Mouse (Mus musculus) neural tube, embryonic 12.5 days (tissue): Measurements from ENCODE around the gene Arhgef33. TPM values are rescaled to one million over a fixed set of nuclear protein-coding genes. Genes with fewer than 3 reads are reported as not detected.
A peak's percentile ranks its signal among the peaks of the same experiment; 100 is the strongest.
"Not testable (repeated sequence)": the region's sequence is repeated elsewhere in the genome, so short reads cannot be mapped to it uniquely, and the experiment has no call there.

Source experiments
- ATAC-seq: fragments of 200-750 bp; cut with Nextera tagmentation; 2 replicates; pipeline ENCODE4 v1.8.0; 2017; ENCODE audit warnings: low read depth, mild to moderate bottlenecking, moderate TSS enrichment, moderate library complexity; ENCODE audit not compliant: low FRiP score
- H3K27ac ChIP-seq: fragments of 300-500 bp; sonication (generic); 2 replicates; pipeline ENCODE4 v1.5.1; 2016
- H3K27me3 ChIP-seq: fragments of 300-500 bp; sonication (generic); replicated peaks from 2 replicates; pipeline ENCODE4 v1.6.1; 2016; ENCODE audit warnings: mild to moderate bottlenecking
- H3K36me3 ChIP-seq: fragments of 300-500 bp; sonication (generic); 2 replicates; pipeline ENCODE4 v1.6.1; 2016; ENCODE audit warnings: mild to moderate bottlenecking
- H3K4me1 ChIP-seq: fragments of 300-500 bp; sonication (generic); 2 replicates; pipeline ENCODE4 v1.6.1; 2016
- H3K4me2 ChIP-seq: fragments of 300-500 bp; sonication (generic); replicated peaks from 2 replicates; pipeline ENCODE4 v1.6.1; 2016; ENCODE audit warnings: mild to moderate bottlenecking
- H3K4me3 ChIP-seq: fragments of 300-500 bp; sonication (generic); 2 replicates; pipeline ENCODE4 v1.5.1; 2016
- H3K9ac ChIP-seq: fragments of 300-500 bp; sonication (generic); 2 replicates; pipeline ENCODE4 v1.6.1; 2016; ENCODE audit warnings: mild to moderate bottlenecking
- H3K9me3 ChIP-seq: fragments of 300-500 bp; sonication (generic); 2 replicates; pipeline ENCODE4 v1.6.1; 2016; ENCODE audit warnings: mild to moderate bottlenecking
- WGBS: fragments of 180-500 bp; shearing (Covaris S2); methylation state at CpG from one replicate; pipeline ENCODE4 v1.1.7; 2016; 5-methylcytosine and 5-hydroxymethylcytosine counted together
- polyA plus RNA-seq: library from polyadenylated mRNA; unstranded; fragments of >200 nt; fragmentation: Nextera tagmentation; extraction: Ambion mirVana; gene quantifications from 2 replicates; pipeline ENCODE4 v1.2.1, GENCODE M21; 2016

The Arhgef33 gene
- polyA plus RNA-seq, 1 experiment from 2014 or later: 2.0 TPM

DNA sequence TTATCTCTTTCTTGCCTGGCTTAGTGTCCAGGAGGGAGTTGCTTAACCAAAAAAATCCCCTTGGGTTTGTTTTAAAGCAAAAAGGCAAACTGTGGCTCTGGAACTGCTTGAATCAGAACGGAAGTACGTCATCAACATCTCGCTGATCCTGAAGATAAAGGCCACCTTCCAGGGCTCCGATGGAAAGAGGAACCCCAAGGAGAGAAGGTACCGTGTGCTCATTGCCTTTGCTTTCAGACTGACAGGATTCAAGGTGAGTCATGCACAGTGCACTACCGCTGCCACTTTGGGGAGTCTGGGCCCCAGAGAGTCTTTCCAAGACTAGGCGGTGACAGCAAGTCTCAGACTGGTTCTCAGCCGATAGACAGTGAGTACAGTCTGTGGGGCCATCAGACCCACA, 53.0 kb downstream of the Arhgef33 start:
- ATAC-seq: no peak
- H3K9me3 ChIP-seq: no peaks in the 10 kb centered on the region
- H3K4me3 ChIP-seq: no peak overlapping the region
- H3K4me2 ChIP-seq: no peak overlapping the region
- H3K9ac ChIP-seq: no peak overlapping the region
- H3K4me1 ChIP-seq: no peaks in the 10 kb centered on the region
- H3K36me3 ChIP-seq: no peaks in the 10 kb centered on the region
- no peaks in the 10 kb centered on the region for H3K27me3 ChIP-seq
- WGBS: 92% methylated on average over 8 of the region's 8 CpGs
- no peak overlapping the region for H3K27ac ChIP-seq

- no peak overlapping the region for H3K27ac ChIP-seq
- 90% methylated on average over 5 of the region's 5 CpGs for WGBS
- no peaks in the 10 kb centered on the region for H3K4me1 ChIP-seq
- H3K9ac ChIP-seq: no peak overlapping the region
- no peaks in the 10 kb centered on the region for H3K9me3 ChIP-seq
- no peaks in the 10 kb centered on the region for H3K36me3 ChIP-seq
- ATAC-seq: no peak
- H3K27me3 ChIP-seq: no peaks in the 10 kb centered on the region
- no peak overlapping the region for H3K4me2 ChIP-seq
- H3K4me3 ChIP-seq: no peak overlapping the region
These were observed 60.1 kb downstream of the Arhgef33 start for GRCm38 (mm10) chr17:80367276-80367675.

DNA sequence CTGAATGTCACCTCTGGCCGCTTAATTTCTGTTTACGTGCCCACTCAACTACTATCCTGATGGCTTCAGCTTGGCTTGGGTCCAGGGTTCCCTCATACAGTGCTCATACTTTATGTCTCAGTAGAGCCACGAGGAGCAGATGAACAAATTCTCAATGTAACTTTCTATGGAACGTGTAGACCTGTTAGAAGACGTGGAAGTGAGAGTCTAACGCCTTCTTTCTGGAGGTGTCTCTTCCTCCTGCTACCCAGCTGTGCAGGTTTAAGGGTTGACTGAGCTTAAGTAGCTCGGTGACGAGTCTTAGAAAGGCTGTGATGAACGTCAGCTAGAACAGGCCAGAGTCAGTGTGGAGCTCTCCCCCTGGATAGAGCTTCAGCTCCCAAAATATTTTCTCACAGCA, 61.4 kb downstream of the Arhgef33 start:
- Histone ChIP-seq H3K4me1 (0 out of 2 replicates have a peak, but pooled peaks cover 6% of the 10 kb centered on the region), H3K27ac (no peak overlapping the region), H3K4me2 (no peak overlapping the region), H3K4me3 (no peak overlapping the region), H3K27me3 (no peaks in the 10 kb centered on the region), H3K9ac (no peak overlapping the region), H3K9me3 (no peaks in the 10 kb centered on the region), H3K36me3 (no peaks in the 10 kb centered on the region)
- WGBS: 82% methylated on average over 9 of the region's 9 CpGs
- ATAC-seq: no peak

DNA sequence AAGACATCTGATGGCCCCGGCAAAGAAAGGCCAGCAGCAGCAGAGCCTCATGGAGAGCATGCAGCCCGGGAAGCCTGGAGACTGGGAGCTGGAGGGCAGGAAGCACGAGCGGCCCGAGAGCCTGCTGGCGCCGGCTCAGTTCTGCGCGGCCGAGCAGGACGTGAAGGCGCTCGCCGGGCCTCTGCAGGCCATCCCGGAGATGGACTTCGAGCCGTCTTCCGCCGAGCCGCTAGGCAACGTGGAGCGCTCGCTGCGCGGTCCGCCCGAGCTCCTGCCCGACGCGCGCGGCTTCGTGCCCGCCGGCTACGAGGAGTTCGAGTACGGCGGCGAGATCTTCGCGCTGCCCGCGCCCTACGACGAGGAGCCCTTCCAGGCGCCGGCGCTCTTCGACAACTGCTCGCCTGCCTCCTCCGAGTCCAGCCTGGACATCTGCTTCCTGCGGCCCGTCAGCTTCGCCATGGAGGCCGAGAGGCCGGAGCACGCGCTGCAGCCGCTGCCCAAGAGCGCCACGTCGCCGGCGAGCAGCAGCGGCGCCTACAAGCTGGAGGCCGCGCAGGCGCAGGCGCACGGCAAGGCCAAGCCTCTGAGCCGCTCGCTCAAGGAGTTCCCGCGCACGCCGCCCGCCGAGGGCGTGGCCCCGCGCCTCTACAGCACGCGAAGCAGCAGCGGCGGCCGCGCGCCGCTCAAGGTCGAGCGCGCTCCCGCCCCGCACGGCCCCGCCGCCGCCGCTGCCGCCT, 66.0 kb downstream of the Arhgef33 start, which contains the start of gene Gm10190:
TSS of gene Gm10190 (minus strand) at position 553 of the 737 bp plus-strand sequence.
- Histone ChIP-seq H3K4me1 (peaks cover 10% of the 10 kb centered on the region; the same call in 1 of the 2 replicates), H3K9me3 (no peaks in the 10 kb centered on the region), H3K9ac (peak within 1 kb of the TSS; percentile 72), H3K4me3 (peak within 1 kb of the TSS; percentile 47), H3K4me2 (peak within 1 kb of the TSS; percentile 89), H3K36me3 (no peaks in the 10 kb centered on the region), H3K27me3 (no peaks in the 10 kb centered on the region; the same call in 1 of the 2 replicates), H3K27ac (peak within 1 kb of the TSS; percentile 37; the same call in 1 of the 2 replicates)
- WGBS: 4% methylated on average over 102 of the region's 102 CpGs
- ATAC-seq: peak; percentile 99

GRCm38 (mm10) chr17:80373726-80374096, 66.5 kb downstream of the Arhgef33 start:
- Histone ChIP-seq H3K36me3 (no peaks in the 10 kb centered on the region), H3K4me2 (peak overlapping the region; percentile 89), H3K27me3 (no peaks in the 10 kb centered on the region; the same call in 1 of the 2 replicates), H3K9ac (peak overlapping the region; percentile 72), H3K27ac (peak overlapping the region; percentile 37; the same call in 1 of the 2 replicates), H3K9me3 (no peaks in the 10 kb centered on the region), H3K4me3 (peak overlapping the region; percentile 47), H3K4me1 (peaks cover 10% of the 10 kb centered on the region; the same call in 1 of the 2 replicates)
- 19% methylated on average over 29 of the region's 29 CpGs for WGBS
- peak; percentile 85 for ATAC-seq

DNA sequence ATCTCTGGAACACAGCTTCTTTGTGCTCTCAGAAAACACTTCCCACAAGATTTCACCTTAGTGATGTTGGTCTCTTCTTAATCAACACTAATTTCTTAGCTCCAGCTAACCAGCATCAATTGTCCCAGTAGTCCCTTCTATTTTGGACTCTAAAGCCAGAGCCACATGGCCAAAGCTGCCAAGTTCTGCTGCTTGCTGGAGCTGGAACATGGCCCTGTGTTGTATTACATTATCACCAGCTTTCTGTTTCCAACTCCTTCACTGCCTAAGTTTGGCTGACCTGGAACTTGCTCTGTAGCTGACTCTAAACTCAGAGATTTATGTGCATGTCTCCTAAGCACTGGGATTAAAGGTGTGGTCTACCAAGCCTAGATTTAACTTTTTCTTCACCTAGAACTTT, 71.2 kb downstream of the Arhgef33 start:
- not testable (repeated sequence) for H3K27ac ChIP-seq, H3K4me2 ChIP-seq, H3K9ac ChIP-seq, H3K27me3 ChIP-seq, H3K9me3 ChIP-seq, ATAC-seq, H3K36me3 ChIP-seq, H3K4me3 ChIP-seq, H3K4me1 ChIP-seq

- Histone ChIP-seq H3K9me3 (no peaks in the 10 kb centered on the region), H3K27me3 (no peaks in the 10 kb centered on the region), H3K4me2 (no peak overlapping the region), H3K4me1 (no peaks in the 10 kb centered on the region), H3K4me3 (no peak overlapping the region), H3K27ac (no peak overlapping the region), H3K9ac (no peak overlapping the region), H3K36me3 (no peaks in the 10 kb centered on the region)
- ATAC-seq: no peak
- WGBS: 73% methylated on average over 1 of the region's 1 CpGs
These were observed 78.5 kb downstream of the Arhgef33 start for GRCm38 (mm10) chr17:80385671-80386070.

DNA sequence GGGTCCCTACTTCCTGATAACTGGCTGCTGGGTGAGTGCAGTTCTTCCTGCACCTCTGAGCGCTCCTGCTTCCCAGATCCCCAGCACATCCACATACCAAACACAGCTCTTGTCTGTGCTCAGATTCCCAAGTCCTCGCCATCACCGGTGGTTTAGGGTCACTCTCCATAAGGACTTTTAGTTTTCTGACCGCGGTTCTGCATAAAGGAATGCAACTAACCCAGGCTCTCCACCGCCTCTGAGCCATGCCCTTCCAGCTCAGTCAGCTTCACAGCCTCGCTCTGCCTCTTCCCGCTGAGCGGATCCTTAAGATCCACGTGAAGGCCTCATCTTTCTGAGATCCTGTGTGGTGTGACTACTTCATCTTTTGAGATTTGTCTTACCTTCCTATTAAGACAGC, 82.8 kb downstream of the Arhgef33 start:
- ATAC-seq: no peak
- H3K4me1 ChIP-seq: no peaks in the 10 kb centered on the region
- H3K27me3 ChIP-seq: no peaks in the 10 kb centered on the region
- 73% methylated on average over 10 of the region's 10 CpGs for WGBS
- no peak overlapping the region for H3K27ac ChIP-seq
- H3K4me2 ChIP-seq: no peak overlapping the region
- no peak overlapping the region for H3K4me3 ChIP-seq
- H3K36me3 ChIP-seq: no peaks in the 10 kb centered on the region
- no peak overlapping the region for H3K9ac ChIP-seq
- no peaks in the 10 kb centered on the region for H3K9me3 ChIP-seq

- no peaks in the 10 kb centered on the region for H3K9me3 ChIP-seq
- peak overlapping the region; percentile 31 for H3K4me3 ChIP-seq
- ATAC-seq: peak; percentile 86
- peak overlapping the region; percentile 60 for H3K4me2 ChIP-seq
- H3K27me3 ChIP-seq: no peaks in the 10 kb centered on the region
- H3K9ac ChIP-seq: no peak overlapping the region
- 18% methylated on average over 17 of the region's 17 CpGs for WGBS
- no peak overlapping the region for H3K27ac ChIP-seq
- no peaks in the 10 kb centered on the region for H3K36me3 ChIP-seq
- no peaks in the 10 kb centered on the region for H3K4me1 ChIP-seq
These were observed 84.5 kb downstream of the Arhgef33 start for GRCm38 (mm10) chr17:80391423-80392403.

DNA sequence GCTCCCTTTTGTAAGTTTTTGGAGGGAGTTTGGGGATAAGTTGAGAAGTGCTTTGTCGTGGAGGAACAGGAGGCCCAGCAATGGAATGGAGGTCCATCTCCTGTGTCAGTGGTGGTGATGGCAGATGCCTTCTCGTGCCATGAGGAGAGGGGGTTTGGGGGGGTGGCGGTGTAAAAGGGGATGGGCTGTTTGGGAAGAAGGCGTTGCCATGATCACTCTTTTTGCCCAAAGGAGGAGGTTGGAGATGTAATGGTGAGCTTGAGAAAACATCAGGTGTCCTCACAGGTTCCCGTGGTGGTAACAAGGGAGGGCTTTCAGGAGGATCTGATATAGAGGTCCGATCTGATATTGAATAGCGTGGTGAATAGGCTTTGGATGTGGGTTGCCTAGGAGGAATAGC, 91.0 kb downstream of the Arhgef33 start:
- Histone ChIP-seq H3K4me3 (no peak overlapping the region), H3K9me3 (no peaks in the 10 kb centered on the region), H3K4me1 (no peaks in the 10 kb centered on the region), H3K9ac (no peak overlapping the region), H3K27ac (no peak overlapping the region), H3K36me3 (peaks cover 32% of the 10 kb centered on the region), H3K27me3 (no peaks in the 10 kb centered on the region), H3K4me2 (no peak overlapping the region)
- 95% methylated on average over 7 of the region's 7 CpGs for WGBS
- ATAC-seq: no peak

GRCm38 (mm10) chr17:80411182-80411581, 104.0 kb downstream of the Arhgef33 start:
- Histone ChIP-seq H3K4me3 (no peak overlapping the region), H3K9me3 (no peaks in the 10 kb centered on the region), H3K4me2 (no peak overlapping the region), H3K27ac (no peak overlapping the region), H3K36me3 (peaks cover 69% of the 10 kb centered on the region), H3K4me1 (no peaks in the 10 kb centered on the region), H3K27me3 (no peaks in the 10 kb centered on the region), H3K9ac (no peak overlapping the region)
- ATAC-seq: no peak
- WGBS: 73% methylated on average over 1 of the region's 1 CpGs

GRCm38 (mm10) chr17:80418572-80419210, 111.5 kb downstream of the Arhgef33 start:
- no peak overlapping the region for H3K4me2 ChIP-seq
- no peak overlapping the region for H3K27ac ChIP-seq
- H3K9me3 ChIP-seq: no peaks in the 10 kb centered on the region
- ATAC-seq: no peak
- H3K4me3 ChIP-seq: no peak overlapping the region
- H3K4me1 ChIP-seq: no peaks in the 10 kb centered on the region
- no peaks in the 10 kb centered on the region for H3K27me3 ChIP-seq
- H3K36me3 ChIP-seq: peaks cover 59% of the 10 kb centered on the region
- 84% methylated on average over 10 of the region's 10 CpGs for WGBS
- H3K9ac ChIP-seq: no peak overlapping the region
